ENCODE assay signal across 7 mouse cellular contexts in genomic region chr17:27684886-27685549, GRCm38 (mm10). TPM values are rescaled to one million over a fixed set of nuclear protein-coding genes. Genes with fewer than 3 reads are reported as not detected.
A peak's percentile ranks its signal among the peaks of the same experiment; 100 is the strongest.
DNase-seq lines count a peak whose midpoint lies in the region; TF ChIP-seq lines count a peak whose summit lies in the region.

No protein-coding gene starts in this region.

- H3K9me3 ChIP-seq in ES-E14 (ENCODE audit: control insufficient read depth, insufficient read depth, low read depth, low read length), result no peaks in the 10 kb centered on the region
- no peaks in the 10 kb centered on the region for H3K9me3 ChIP-seq in forebrain, embryonic 10.5 days

- intact Hi-C loops in left cerebral cortex, adult 2 months (cut with DNase I), result loop anchor here (1.0 to 5.0 kb wide), 3 partner anchors 8 to 48 kb away; partner anchors contain the start of genes RPS10-NUDT3 and Rps10

- in situ Hi-C loops in ES-E14 (cut with MboI; ENCODE audit: low sequenced_read_pairs in 2 of 2, unreplicated experiment in 2 of 2), result no loop called here

- no peaks in the 10 kb centered on the region for H3K36me3 ChIP-seq in ES-E14 (ENCODE audit: control insufficient read depth, insufficient read depth, low read length, poor library complexity, severe bottlenecking)
- H3K36me3 ChIP-seq in forebrain, embryonic 10.5 days (replicated peaks), result no peaks in the 10 kb centered on the region

- no peak for DNase-seq in ES-E14 (ENCODE audit: low read depth, low spot score)
- peak; percentile 68 to 72 for DNase-seq in adrenal gland, postnatal 36 days
- DNase-seq in forebrain, embryonic 10.5 days (ENCODE audit: extremely low spot score, low spot score), result peak; percentile 78
- DNase-seq in hindlimb bud, embryonic 11.5 days (ENCODE audit: extremely low spot score, low read depth, low spot score), result peak; percentile 42
- peak; percentile 86 to 88 for DNase-seq in left cerebral cortex, adult 2 months (ENCODE audit: extremely low spot score in 1 of 2, low spot score in 2 of 2)
- DNase-seq in lung, postnatal 4 days, result peak; percentile 52 to 61
- DNase-seq in right cerebral cortex, postnatal 25 days, result peak; percentile 87

- H3K27ac ChIP-seq in ES-E14 (ENCODE audit: insufficient read depth, low read depth, low read length, poor library complexity, severe bottlenecking), result no peak overlapping the region
- peak overlapping the region; percentile 80 for H3K27ac ChIP-seq in forebrain, embryonic 10.5 days
- H3K27ac ChIP-seq in left cerebral cortex, adult 2 months, result peak overlapping the region; percentile 95

- peaks cover 64% of the 10 kb centered on the region for H3K27me3 ChIP-seq in forebrain, embryonic 10.5 days (ENCODE audit: poor library complexity, severe bottlenecking)

- peaks cover 0 to 15% of the 10 kb centered on the region in 2 experiments; a peak in 2 of 4 replicates for H3K4me1 ChIP-seq in ES-E14 (ENCODE audit: control insufficient read depth in 2 of 2, insufficient read depth in 2 of 2, low read length in 2 of 2, poor library complexity in 1 of 2)
- H3K4me1 ChIP-seq in forebrain, embryonic 10.5 days, result peaks cover 33% of the 10 kb centered on the region

- peak; percentile 56 for TF ChIP-seq CTCF in left cerebral cortex, adult 2 months (IDR thresholded peaks at IDR 0.05)

- peak overlapping the region; percentile 64 to 65 for H3K4me3 ChIP-seq in ES-E14 (ENCODE audit: insufficient read depth in 1 of 2, low read depth in 1 of 2, low read length in 2 of 2, poor library complexity in 1 of 2, severe bottlenecking in 1 of 2)
- peak overlapping the region; percentile 65 for H3K4me3 ChIP-seq in forebrain, embryonic 10.5 days
- H3K4me3 ChIP-seq in left cerebral cortex, adult 2 months, result peak overlapping the region; percentile 70

- WGBS in forebrain, embryonic 10.5 days, result under 1% methylated on average over 51 of the region's 53 CpGs

- 0 out of 2 replicates have a peak overlapping the region, but pooled peaks have one; percentile 6 for H3K9ac ChIP-seq in ES-E14 (ENCODE audit: insufficient read depth, low read depth, low read length, poor library complexity, severe bottlenecking)

TF ChIP-seq in ES-E14, 5 proteins besides CTCF, POLR2A, EP300 and RAD21:
- no peak for TF ChIP-seq MAFK (IDR thresholded peaks at IDR 0.05; ENCODE audit: insufficient read depth, low read depth, low read length)
- no peak for TF ChIP-seq ZNF384 (IDR thresholded peaks at IDR 0.05; ENCODE audit: low read depth, low read length)
- no peak for TF ChIP-seq HCFC1 (IDR thresholded peaks at IDR 0.05; ENCODE audit: borderline replicate concordance, insufficient read depth, low read length)

RNA-seq across cellular contexts. Expression of gene Pacsin1, which starts 29.7 kb away (rescaled TPM):
- 7.9 and 8.8 TPM in 2 replicates for total RNA-seq in ES-E14 (2012; rRNA removed)
- total RNA-seq in adrenal gland, postnatal 36 days (2021), result 1 to 10 TPM; 2.5 to 3.5 TPM
- 4.3 TPM in 2 replicates for polyA plus RNA-seq in forebrain, embryonic 10.5 days (2016; fragmentation: Nextera tagmentation; extraction: Ambion mirVana)
- 100 to 1,000 TPM; 436 to 459 TPM for total RNA-seq in left cerebral cortex, adult 2 months (2021)

RNA-seq across cellular contexts. Expression of gene Spdef, which starts 43.7 kb away (rescaled TPM):
- total RNA-seq in ES-E14 (2012; rRNA removed), result 0.53 TPM in 1 of 2 replicates, not detected in the other
- total RNA-seq in adrenal gland, postnatal 36 days (2021), result under 1 TPM in 1 of 2 experiments, not detected in 1; 0.16 TPM
- 0.31 TPM in 1 of 2 replicates, not detected in the other for polyA plus RNA-seq in forebrain, embryonic 10.5 days (2016; fragmentation: Nextera tagmentation; extraction: Ambion mirVana)
- total RNA-seq in left cerebral cortex, adult 2 months (2021), result under 1 TPM in 1 of 2 experiments, not detected in 1; 0.48 TPM

RNA-seq across cellular contexts. Expression of gene Rps10, which starts 48.5 kb away (rescaled TPM):
- total RNA-seq in ES-E14 (2012; rRNA removed), result 1,842 and 2,049 TPM in 2 replicates
- total RNA-seq in adrenal gland, postnatal 36 days (2021), result 1,000 to 10,000 TPM in 1 of 2 experiments, 100 to 1,000 TPM in 1; 945 to 1,005 TPM
- 919 and 934 TPM in 2 replicates for polyA plus RNA-seq in forebrain, embryonic 10.5 days (2016; fragmentation: Nextera tagmentation; extraction: Ambion mirVana)
- total RNA-seq in left cerebral cortex, adult 2 months (2021), result 100 to 1,000 TPM; 444 to 464 TPM

RNA-seq across cellular contexts. Expression of gene RPS10-NUDT3, which starts 50.0 kb away (rescaled TPM):
- not detected in 2 replicates for total RNA-seq in ES-E14 (2012; rRNA removed)
- not detected for total RNA-seq in adrenal gland, postnatal 36 days (2021)
- not detected in 2 replicates for polyA plus RNA-seq in forebrain, embryonic 10.5 days (2016; fragmentation: Nextera tagmentation; extraction: Ambion mirVana)
- 1 to 10 TPM in 1 of 2 experiments, not detected in 1; 2.0 TPM for total RNA-seq in left cerebral cortex, adult 2 months (2021)

Comparison
In these comparisons a context has a peak if more than half of its experiments do, and no peak if none do; other contexts are left out.
1. RNA of gene Pacsin1, which starts 29.7 kb away (total RNA-seq): 436 to 459 TPM in left cerebral cortex, adult 2 months; 7.9 to 8.8 TPM in ES-E14 and 2.5 to 3.5 TPM in adrenal gland, postnatal 36 days; every median in the first group is over 10 times any median in the second.
2. Peak in every context shown above with its lines, with median percentiles within 50 percentile points of each other: H3K4me3 ChIP-seq.